Mouse (Mus musculus) c-Kit-positive CD71-negative TER-119-negative erythroid progenitor cells, embryonic 14.5 days (primary cell): ENCODE measurements around the gene Serac1.

Experiments
- DNase-seq: peaks from one replicate; pipeline ENCODE4 v3.0.0-alpha.2; 2013; ENCODE audit warnings: low read depth

The Serac1 gene

DNA sequence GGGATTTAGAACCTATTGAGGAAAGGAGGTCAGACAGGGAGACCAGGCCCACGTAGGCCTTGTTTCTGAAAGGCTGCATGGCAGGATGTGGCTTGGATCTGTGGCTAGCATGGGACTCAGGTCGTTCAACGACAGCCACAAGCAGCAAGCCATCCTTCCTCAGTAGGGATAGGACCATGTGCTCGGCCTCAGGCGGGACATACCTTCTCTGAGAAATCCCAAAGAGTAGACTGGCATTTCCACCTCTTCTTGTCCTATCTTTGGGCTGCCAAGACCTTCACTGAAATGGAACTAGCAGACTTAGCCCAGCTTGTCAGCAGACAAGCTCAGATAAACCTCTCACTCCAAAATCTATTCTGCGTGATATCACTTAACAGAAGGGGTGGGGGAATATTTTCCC lies 75.9 kb downstream of the Serac1 start:
- DNase-seq = no peak

DNA sequence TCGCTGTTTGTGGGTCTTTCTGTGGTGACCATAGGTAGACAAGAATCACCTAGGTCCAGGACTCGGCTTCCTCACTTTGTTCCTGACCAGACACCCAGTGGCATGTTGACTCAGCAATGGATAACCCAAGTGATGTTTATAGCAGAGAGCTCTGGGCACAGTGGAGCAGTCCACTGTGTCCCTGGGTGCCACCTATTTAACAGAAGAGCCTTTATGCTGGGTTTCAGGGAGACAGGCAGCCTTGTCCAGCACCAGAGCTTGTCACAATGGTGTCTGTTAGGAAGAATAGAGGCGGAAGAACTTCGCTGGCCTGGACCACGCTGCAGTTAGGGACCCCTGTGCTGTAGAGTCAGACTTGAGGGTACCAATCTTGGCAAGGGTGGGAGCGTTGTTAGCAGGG lies 77.0 kb downstream of the Serac1 start:
- no peak for DNase-seq

DNA sequence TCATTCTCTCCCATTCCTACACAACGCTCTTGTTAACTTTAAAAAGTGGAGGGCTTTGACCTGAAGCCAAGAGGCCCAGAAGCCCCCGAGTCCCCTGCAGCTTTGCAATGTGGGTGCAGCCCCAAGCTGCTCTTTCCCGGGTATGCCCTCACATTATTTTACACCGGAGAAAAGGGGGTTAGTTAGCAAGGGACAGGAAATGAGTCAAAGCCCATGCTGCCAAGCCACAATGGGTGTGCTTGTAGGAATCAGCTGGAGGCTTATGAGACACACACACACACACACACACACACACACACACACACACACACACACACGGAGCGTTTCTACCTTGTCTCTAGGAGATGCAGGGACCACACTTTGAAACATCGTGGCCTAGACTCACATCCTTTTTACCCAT lies 77.7 kb downstream of the Serac1 start:
- DNase-seq = no peak

DNA sequence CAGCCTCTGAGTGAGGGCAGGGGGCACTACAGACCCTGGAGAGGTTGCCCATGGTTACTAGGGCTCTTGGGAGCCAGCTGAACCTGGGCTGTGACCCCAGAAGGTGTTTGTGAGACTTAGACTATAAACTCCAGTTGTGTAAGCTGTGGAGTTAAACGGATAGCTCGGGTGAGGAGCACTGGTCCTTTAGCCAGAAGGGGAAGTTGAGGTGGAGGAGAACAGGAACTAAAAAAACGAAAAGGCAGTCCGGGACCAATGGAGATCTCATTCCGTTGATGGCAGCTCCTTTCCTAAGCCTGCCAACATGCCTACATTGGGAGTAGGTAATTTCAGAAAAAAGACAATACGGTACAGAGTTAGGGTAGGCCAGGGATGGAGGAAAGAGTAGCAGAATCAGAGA lies 78.2 kb downstream of the Serac1 start:
- no peak for DNase-seq

DNA sequence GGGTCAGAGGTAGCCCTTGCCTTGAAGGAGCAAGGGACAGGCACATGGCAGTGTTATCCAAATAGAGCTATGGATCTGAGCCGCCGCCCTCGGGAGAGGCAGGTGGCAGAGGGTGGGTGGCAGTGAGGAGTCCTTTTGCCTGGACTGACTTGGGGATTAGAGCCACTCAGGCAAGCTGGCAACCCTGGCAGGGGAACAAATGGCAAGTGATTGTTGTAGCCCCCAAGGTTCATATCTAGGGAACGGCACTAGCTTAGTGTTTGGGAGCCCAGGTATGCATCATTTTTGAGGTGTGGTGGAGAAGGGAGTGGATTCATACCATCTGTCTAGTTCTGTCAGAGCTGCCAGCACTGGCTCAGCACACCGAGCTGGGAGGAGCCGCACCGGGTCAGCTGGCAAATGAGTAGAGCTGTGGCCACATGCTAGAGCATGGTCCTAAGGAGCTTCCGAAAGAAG lies 78.6 kb downstream of the Serac1 start:
- no peak for DNase-seq

DNA sequence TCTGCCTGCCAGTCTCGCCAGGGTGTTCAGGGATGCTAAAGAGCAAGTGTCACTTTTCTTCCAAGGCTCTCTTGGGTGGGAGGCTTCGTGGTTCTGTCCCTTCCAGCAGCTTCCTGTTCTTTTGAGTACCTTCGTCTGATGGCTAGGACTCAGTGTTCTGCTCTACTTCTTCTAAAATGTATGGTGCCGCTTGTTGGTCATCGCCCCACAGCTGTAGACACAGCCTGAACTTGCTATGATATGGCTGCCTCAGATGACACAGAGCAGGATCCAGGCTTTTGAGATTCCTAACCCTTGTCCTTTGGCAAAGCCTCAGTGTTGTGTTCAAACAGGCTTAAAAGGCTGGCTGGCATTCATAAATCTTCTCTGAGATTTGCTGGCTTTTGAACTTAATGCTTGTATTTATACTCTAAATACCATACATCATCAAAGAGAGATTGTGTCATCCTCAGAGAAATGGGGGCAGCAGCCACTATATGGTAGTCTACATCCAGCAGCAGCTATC lies 80.5 kb downstream of the Serac1 start:
- no peak for DNase-seq

DNA sequence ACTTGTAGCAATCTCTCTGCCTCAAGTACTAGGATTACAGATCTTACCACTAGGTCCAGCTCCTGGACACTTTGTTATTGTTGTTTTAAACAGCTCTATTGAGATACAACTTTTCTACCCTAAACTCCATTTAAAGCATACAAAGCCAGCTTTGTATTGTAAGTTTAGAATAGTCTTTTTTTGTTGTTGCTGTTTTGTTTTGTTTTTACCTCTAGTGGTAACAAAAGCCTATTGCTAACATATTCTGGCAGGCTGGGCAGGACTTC lies 81.4 kb downstream of the Serac1 start:
- DNase-seq = no peak

DNA sequence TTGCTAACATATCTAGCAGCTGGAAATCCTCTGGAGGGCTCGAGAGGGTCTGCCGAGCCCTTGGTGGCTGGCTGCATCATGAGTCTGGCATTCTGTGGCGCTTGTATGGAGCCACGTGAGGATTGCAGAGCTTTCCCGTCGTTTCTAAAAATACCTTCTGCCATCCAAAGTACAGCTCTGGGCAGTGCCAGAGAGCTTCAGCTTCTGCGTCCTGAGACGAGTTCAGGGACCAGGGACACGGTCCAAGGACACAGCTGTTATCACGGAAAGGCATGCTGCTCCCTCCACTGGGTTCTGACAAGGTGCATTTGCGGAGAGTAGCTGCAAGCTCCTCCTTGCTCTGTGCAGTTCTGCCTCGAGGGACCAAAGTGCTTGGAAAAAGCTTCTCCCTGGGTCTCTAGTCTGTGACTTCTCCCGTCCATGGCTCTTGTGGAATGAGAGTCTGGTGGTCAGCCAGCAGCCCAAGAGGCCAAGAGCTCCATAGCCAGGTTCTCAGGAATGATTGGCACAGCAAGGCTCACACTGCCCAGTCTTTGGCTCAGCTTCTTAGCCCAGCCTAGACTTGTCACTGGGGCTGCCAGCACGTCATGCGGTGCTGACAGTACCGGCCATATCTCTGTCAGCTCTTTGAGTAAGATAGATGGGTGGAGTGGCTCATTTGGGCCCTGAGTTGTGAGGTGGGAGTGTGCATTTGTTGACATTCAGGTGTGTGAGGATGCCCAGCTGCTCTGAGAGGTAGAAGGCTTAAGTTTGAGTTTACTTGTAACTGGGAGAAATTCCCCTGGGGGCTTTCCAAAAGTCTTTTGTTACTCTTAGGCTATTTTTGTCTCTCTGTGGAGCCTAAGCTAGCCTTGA lies 81.9 kb downstream of the Serac1 start:
- DNase-seq = no peak

DNA sequence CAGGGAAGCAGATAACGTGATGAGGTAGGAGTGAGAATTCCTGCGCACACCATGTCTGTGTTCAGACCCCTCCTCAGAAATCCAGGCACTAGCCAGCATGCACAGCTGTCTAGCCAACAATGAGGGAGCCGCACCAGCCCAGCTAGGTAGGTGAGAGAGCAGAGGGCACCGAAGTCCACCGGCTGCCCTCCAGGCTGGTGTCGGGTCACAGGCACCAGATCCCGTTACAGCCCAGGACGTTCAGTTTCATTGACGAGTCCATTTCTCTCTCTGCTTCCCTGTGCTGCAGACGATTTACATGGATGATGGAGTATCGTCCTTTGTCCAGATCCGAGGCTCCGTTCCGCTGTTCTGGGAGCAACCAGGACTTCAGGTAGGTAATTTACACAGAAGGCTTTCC lies 83.0 kb downstream of the Serac1 start:
- no peak for DNase-seq

DNA sequence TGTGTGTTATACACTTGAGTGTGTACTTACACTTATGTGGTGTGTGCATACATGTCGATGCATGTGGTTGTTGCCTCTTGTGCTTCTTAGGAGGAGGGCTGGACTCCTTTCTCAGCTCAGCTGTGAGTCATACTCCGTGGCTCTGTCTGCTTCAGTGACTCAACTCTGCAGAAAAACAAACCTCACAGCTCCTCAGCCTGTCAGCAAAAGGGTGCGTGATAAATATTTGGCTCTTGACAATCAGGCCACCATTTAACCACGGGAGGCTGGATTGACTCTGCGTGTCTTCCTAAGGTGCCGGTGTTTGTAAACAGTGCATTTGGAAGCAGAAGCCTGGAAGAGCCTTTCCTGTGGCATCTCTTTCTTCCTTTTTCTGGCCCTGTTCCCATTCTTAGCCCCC lies 84.9 kb downstream of the Serac1 start:
- no peak for DNase-seq

DNA sequence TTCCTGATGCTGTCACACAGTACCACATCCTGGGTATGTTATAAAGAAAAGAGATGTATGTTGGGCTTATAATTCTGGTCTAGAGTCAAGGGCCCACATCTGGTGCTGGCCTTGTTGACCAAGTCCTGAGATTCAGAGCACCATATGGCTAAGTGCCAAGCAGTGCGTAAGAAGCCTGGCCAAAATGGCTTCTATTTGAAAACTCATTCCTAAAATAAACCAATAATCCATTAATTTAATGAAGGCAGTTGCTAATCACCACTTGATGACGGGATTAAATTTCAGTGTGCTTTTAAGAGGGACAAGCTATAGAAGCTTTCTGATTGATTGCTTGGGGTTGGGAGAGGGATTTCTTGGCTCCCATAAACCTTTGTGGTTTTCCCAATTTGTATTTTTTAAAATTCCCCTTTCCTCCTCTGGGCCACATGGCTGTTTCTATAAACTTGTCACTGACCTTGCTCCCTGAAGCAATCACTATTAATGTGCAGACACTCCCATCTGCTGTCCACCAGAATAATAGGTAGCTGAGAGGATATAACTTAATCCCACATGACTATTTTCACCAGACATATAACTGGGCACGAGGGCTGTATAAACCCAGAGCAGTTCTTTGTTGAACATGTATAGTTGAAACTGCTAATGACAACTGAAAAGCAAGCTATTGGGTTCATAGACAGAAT lies 85.8 kb downstream of the Serac1 start:
- no peak for DNase-seq

DNA sequence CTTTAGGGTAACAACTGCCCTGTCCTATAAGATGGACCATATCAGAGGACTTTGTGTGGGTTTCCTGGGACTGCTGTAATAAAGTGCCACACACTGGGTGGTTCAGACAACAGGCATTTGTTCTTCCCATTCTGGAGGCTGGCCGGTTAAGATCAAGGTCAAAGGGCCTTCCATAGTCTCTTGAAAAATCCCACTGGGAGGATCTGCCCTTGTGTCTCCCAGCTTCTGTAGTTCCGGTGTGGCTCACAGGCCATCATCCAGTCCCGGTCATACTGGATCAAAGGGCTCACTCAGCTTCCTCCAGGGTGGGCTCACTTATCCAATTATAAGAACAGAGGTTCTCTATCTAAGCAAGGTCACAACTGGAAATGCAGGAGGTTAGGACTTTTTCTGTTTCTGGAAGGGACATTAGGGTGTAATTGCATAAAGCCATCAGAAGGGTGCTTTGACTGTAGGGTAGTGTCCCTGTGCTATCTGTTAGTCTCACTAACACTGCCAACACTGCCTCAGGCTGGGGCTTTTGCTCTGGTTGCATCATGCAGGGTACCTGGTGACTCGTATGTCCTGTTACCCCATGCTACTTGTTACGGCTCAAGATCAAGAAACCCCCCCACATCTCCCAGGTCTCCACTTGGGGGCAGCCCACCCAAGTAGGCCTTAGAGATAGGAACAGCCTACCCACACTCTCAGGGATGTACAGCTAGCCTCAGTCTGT lies 86.5 kb downstream of the Serac1 start:
- no peak for DNase-seq
